Mouse (Mus musculus) embryonic facial prominence, embryonic 15.5 days (tissue): ENCODE data around the gene Slc43a2. TPM values are rescaled to one million over a fixed set of nuclear protein-coding genes. Genes with fewer than 3 reads are reported as not detected.
A peak's percentile ranks its signal among the peaks of the same experiment; 100 is the strongest.

Experiments used
- ATAC-seq: fragments of 200-750 bp; cut with Nextera tagmentation; 2 replicates; pipeline ENCODE4 v1.8.0; 2017; ENCODE audit warnings: low read depth, moderate TSS enrichment; ENCODE audit not compliant: insufficient number of reproducible peaks, low FRiP score, low TSS enrichment
- H3K27ac ChIP-seq: fragments of 300-500 bp; sonication (generic); replicated peaks from 2 replicates; pipeline ENCODE4 v1.5.1; 2015; ENCODE audit warnings: mild to moderate bottlenecking, inconsistent platforms
- H3K27me3 ChIP-seq: fragments of 300-500 bp; sonication (generic); 2 replicates; pipeline ENCODE4 v1.6.1; 2015; ENCODE audit warnings: inconsistent platforms
- H3K36me3 ChIP-seq: fragments of 300-500 bp; sonication (generic); 2 replicates; pipeline ENCODE4 v1.6.1; 2015; ENCODE audit warnings: mild to moderate bottlenecking, inconsistent platforms
- H3K4me1 ChIP-seq: fragments of 300-500 bp; sonication (generic); 2 replicates; pipeline ENCODE4 v1.6.1; 2015; ENCODE audit warnings: inconsistent platforms
- H3K4me2 ChIP-seq: fragments of 300-500 bp; sonication (generic); replicated peaks from 2 replicates; pipeline ENCODE4 v1.6.1; 2015; ENCODE audit warnings: mild to moderate bottlenecking, inconsistent platforms
- H3K4me3 ChIP-seq: fragments of 300-500 bp; sonication (generic); replicated peaks from 2 replicates; pipeline ENCODE4 v1.5.1; 2015; ENCODE audit warnings: mild to moderate bottlenecking, inconsistent platforms
- H3K9ac ChIP-seq: fragments of 300-500 bp; sonication (generic); 2 replicates; pipeline ENCODE4 v1.6.1; 2015; ENCODE audit warnings: inconsistent platforms
- H3K9me3 ChIP-seq: fragments of 300-500 bp; sonication (generic); replicated peaks from 2 replicates; pipeline ENCODE4 v1.6.1; 2016; ENCODE audit warnings: inconsistent platforms
- WGBS: fragments of 180-500 bp; shearing (Covaris S2); methylation state at CpG from one replicate; pipeline ENCODE4 v1.1.7; 2015; 5-methylcytosine and 5-hydroxymethylcytosine counted together
- polyA plus RNA-seq: library from polyadenylated mRNA; unstranded; fragments of >200 nt; fragmentation: Nextera tagmentation; extraction: Ambion mirVana; gene quantifications from 2 replicates; pipeline ENCODE4 v1.2.1, GENCODE M21; 2015

Gene Slc43a2
- polyA plus RNA-seq, 1 experiment from 2014 or later: 5.7 TPM

DNA sequence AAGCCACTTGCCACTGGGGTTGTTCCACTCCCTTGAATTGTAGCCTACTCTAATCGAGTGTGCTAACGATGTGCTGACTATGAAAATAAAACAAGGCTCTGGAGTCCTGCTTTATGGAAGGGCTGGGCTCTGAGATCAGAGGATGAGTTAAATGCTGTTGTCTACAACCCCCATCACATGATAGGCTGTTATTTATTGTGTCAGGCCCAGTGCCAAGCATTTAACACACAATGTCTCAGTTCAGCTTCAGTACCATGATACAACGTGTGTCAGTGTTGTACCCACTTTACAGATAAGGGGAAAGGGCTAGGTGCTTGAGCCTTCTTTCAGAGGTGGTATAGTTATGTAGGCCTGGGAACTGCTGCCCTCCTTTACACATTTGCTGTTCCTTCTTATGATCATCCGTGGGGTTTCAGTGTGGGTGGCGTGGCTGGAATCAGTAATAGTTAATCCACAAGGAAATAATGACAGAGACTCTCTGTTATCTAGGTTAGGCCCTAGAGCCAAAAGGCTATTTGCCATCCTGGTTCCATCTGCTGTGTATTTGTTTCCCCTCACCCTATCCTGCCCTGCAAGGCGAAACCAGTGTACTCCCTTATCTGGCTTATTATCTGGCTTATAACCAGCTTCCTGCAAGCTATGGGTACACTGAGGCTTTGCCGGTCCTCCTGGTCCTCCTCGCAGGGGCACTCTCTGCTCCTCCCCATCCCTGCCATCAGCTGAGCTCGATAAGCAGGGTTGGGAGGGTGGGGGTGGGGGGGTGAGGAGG, 36.0 kb downstream of the Slc43a2 start:
- 57% methylated on average over 9 of the region's 9 CpGs for WGBS
- Histone ChIP-seq H3K4me2 (no peak overlapping the region), H3K27ac (no peak overlapping the region; the same call in 1 of the 2 replicates), H3K9ac (no peak overlapping the region), H3K36me3 (no peaks in the 10 kb centered on the region), H3K9me3 (no peaks in the 10 kb centered on the region), H3K4me3 (no peak overlapping the region), H3K27me3 (no peaks in the 10 kb centered on the region), H3K4me1 (peaks cover 17% of the 10 kb centered on the region)
- ATAC-seq: no peak

- H3K27me3 ChIP-seq: no peaks in the 10 kb centered on the region
- no peak overlapping the region for H3K4me3 ChIP-seq
- peaks cover 23% of the 10 kb centered on the region for H3K4me1 ChIP-seq
- no peak overlapping the region for H3K9ac ChIP-seq
- no peaks in the 10 kb centered on the region for H3K9me3 ChIP-seq
- no peaks in the 10 kb centered on the region for H3K36me3 ChIP-seq
- no peak for ATAC-seq
- 78% methylated on average over 6 of the region's 6 CpGs for WGBS
- H3K4me2 ChIP-seq: no peak overlapping the region
- H3K27ac ChIP-seq: no peak overlapping the region
These were observed 36.6 kb downstream of the Slc43a2 start for GRCm38 (mm10) chr11:75568115-75568511.

DNA sequence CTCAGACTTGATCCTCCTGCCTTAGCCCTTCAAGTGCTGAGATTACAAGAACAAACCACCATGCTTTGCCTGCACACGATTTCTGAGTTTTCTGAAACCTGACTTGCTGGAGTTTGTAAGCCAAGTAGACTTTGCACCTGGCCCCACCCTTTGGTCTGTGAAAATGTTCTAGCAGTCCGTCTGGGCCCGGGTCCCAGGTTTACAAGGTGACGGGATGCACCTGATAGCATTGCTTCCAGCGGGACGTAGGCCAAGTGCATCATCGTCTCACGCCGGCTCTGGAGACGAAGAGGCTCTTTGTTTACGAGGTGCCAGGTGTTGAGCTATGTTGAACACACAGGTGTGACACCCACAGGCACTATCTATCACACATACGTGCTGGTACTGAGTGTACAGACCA, 37.5 kb downstream of the Slc43a2 start:
- Histone ChIP-seq H3K9ac (no peak overlapping the region), H3K36me3 (no peaks in the 10 kb centered on the region), H3K4me1 (peaks cover 25% of the 10 kb centered on the region), H3K4me2 (no peak overlapping the region), H3K4me3 (no peak overlapping the region), H3K27ac (no peak overlapping the region), H3K27me3 (no peaks in the 10 kb centered on the region), H3K9me3 (no peaks in the 10 kb centered on the region)
- WGBS: 81% methylated on average over 12 of the region's 12 CpGs
- ATAC-seq: no peak

GRCm38 (mm10) chr11:75570375-75571125, 39.1 kb downstream of the Slc43a2 start:
- no peak for ATAC-seq
- Histone ChIP-seq H3K9me3 (no peaks in the 10 kb centered on the region), H3K27me3 (no peaks in the 10 kb centered on the region), H3K9ac (no peak overlapping the region), H3K4me2 (no peak overlapping the region), H3K4me3 (no peak overlapping the region), H3K36me3 (no peaks in the 10 kb centered on the region), H3K4me1 (peaks cover 25% of the 10 kb centered on the region), H3K27ac (no peak overlapping the region)
- 89% methylated on average over 17 of the region's 17 CpGs for WGBS

DNA sequence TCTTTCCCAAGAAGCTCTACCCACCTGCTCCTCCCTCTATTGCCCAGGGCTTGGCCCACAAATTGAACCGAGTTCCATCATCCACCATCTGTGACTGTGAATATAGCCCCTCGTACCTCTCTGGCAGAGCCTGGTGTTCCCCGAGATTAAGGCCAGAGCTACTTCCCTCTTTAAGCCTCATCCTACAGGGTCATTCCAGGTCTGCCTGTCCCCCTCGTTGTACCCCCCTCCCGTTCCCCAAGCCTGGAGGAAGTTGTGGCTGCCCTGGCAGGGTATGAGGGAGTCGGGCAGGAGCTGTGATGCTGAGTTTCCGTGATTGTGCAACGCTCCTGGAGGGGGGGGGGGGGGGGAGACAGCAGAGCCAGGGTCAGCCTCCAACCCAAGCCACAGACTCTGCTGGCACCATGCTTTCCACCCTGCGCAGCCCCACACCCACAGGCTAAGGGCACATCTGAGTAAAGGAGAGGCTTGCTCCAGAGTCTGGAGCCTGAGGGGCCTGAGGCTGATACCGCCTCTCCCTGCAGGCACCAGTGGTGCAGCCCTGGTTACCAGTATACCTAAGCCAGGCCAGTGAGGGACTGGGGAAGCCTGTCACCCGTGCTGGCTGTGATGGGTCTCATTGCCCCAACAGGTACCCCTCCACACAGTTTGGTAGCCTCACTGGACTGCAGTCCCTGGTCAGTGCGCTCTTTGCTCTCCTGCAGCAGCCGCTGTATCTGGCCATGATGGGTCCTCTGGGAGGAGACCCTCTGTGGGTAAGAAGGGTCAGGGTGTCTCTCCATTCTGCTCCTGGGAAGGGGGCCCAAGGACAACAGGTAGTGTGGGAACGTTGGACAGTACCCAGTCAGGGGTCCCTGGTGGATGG, 39.9 kb downstream of the Slc43a2 start:
- WGBS: 58% methylated on average over 12 of the region's 14 CpGs
- H3K4me1 ChIP-seq: peaks cover 25% of the 10 kb centered on the region
- H3K4me2 ChIP-seq: no peak overlapping the region
- H3K36me3 ChIP-seq: no peaks in the 10 kb centered on the region
- no peaks in the 10 kb centered on the region for H3K27me3 ChIP-seq
- no peaks in the 10 kb centered on the region for H3K9me3 ChIP-seq
- H3K9ac ChIP-seq: no peak overlapping the region
- ATAC-seq: 0 out of 2 replicates have a peak, but pooled peaks have one; percentile 40
- no peak overlapping the region for H3K27ac ChIP-seq
- H3K4me3 ChIP-seq: no peak overlapping the region

GRCm38 (mm10) chr11:75572301-75572791, 40.9 kb downstream of the Slc43a2 start:
- H3K4me2 ChIP-seq: 0 out of 2 replicates have a peak overlapping the region, but pooled peaks have one; percentile 4
- ATAC-seq: 0 out of 2 replicates have a peak, but pooled peaks have one; percentile 9

DNA sequence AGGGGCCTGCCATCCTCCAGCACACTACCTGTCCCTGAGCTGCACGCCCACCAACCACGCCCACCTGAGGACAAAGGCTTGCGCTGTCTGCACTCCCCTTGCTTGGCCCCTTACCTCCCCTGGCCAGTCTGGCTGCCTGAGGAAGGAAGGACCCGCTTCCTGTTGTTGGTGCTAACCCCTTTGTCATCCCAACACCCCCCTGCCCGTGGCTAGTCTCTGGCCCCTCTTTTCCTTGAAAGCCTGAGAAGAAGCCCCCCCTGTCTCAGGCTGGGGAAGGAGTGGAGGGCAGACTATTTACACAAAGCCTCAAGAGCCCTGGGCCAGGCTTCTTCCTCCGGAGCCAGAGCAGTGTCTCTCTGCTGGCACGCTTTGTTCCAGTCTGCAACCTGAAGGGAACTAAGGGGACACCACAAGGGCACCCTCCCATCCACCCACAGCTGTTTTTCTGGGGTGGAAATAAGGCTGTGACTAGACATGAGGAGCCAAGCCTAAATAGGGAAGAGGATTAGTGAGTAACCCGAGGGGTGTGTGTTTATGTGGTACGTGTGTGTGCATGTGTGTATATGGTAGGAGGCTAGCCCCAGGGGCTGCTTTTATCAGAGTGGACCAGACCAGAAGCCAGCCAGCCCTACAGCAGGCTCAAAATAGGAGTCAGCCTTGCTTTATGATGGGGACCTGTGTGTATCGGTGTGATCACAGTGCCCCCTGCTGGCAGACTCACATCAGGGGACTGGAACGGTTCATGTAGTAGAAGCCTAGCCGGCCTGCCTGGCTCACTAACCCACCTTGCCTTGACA, 41.6 kb downstream of the Slc43a2 start:
- Histone ChIP-seq H3K27me3 (no peaks in the 10 kb centered on the region), H3K27ac (peak overlapping the region; percentile 52; the same call in 1 of the 2 replicates), H3K36me3 (no peaks in the 10 kb centered on the region), H3K9me3 (no peaks in the 10 kb centered on the region), H3K4me1 (peaks cover 25% of the 10 kb centered on the region), H3K4me2 (0 out of 2 replicates have a peak overlapping the region, but pooled peaks have one; percentile 4), H3K4me3 (no peak overlapping the region), H3K9ac (no peak overlapping the region)
- WGBS: 3% methylated on average over 12 of the region's 12 CpGs
- ATAC-seq: peak; percentile 83

More at GRCm38 (mm10) chr11:75572301-75572791, 40.9 kb downstream of the Slc43a2 start:
- Histone ChIP-seq H3K27me3 (no peaks in the 10 kb centered on the region), H3K27ac (peak overlapping the region; percentile 52; the same call in 1 of the 2 replicates), H3K4me3 (no peak overlapping the region), H3K9me3 (no peaks in the 10 kb centered on the region), H3K4me1 (peaks cover 25% of the 10 kb centered on the region), H3K36me3 (no peaks in the 10 kb centered on the region), H3K9ac (no peak overlapping the region)
- WGBS: 12% methylated on average over 10 of the region's 10 CpGs

DNA sequence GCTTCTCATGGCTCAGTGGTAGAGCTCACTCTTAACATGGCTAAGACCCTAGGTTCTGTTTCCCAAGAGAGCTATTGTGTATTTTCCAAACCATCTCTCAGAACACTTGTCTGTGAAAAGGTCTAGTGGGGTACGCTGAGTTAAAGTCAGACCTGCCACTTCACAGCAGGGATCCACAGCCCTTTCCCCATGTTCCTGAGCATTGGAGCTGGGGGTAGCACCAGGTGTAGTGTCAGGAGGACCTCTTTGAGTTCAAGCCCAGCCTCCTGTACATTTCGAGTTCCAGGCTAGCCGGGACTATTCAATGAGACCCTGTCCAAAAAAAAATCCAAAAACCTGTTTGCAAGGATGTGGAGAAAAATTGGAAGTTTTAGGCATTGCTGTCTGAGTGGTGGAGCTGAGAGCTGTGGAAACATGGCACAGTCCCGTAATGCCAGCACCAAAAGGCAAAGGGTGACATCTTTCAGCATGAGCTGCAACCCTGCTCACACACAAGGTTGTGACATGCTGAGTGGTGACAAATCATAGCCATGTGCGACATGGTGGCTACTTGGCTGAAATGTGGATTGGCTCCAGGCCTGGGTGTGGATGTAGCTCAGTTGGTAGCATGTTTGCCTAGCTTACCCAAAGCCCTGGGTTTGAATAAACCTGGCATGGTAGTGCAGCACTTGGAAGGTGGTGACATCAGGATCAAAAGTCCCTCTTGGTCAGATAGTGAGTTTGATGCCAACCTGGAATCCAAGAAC, 43.1 kb downstream of the Slc43a2 start:
- Histone ChIP-seq H3K36me3 (no peaks in the 10 kb centered on the region), H3K27ac (no peak overlapping the region), H3K9me3 (no peaks in the 10 kb centered on the region), H3K27me3 (no peaks in the 10 kb centered on the region), H3K9ac (no peak overlapping the region), H3K4me3 (no peak overlapping the region), H3K4me1 (peaks cover 25% of the 10 kb centered on the region), H3K4me2 (no peak overlapping the region)
- WGBS: 74% methylated on average over 5 of the region's 5 CpGs
- no peak for ATAC-seq

- Histone ChIP-seq H3K4me2 (no peak overlapping the region), H3K9me3 (no peaks in the 10 kb centered on the region), H3K27me3 (no peaks in the 10 kb centered on the region), H3K27ac (no peak overlapping the region), H3K36me3 (no peaks in the 10 kb centered on the region), H3K4me1 (peaks cover 25% of the 10 kb centered on the region), H3K4me3 (no peak overlapping the region), H3K9ac (no peak overlapping the region)
- ATAC-seq: no peak
- WGBS: 62% methylated on average over 9 of the region's 9 CpGs
These were observed 44.1 kb downstream of the Slc43a2 start for GRCm38 (mm10) chr11:75575560-75576123.
